1 mouse cellular context compared by ENCODE assay signal in genomic region chr11:58100006-58100405, GRCm38 (mm10).
TF ChIP-seq lines count a peak whose summit lies in the region.

No protein-coding gene starts in this region.

TF ChIP-seq in MEL, 35 proteins besides CTCF, POLR2A, EP300 and RAD21 (continued from another document):
- TF ChIP-seq MYC (IDR thresholded peaks at IDR 0.05; ENCODE audit: low read depth, low read length) (no peak), TCF12 (IDR thresholded peaks at IDR 0.05; ENCODE audit: low read depth, low read length) (peak; percentile 22; the same call in 1 of the 2 replicates), POLR2AphosphoS5 (IDR thresholded peaks at IDR 0.05; ENCODE audit: borderline replicate concordance, low read depth, low read length) (no peak), TAL1 (IDR thresholded peaks at IDR 0.05; ENCODE audit: low read length) (peak; percentile 50; the same call in 1 of the 2 replicates), MYB (IDR thresholded peaks at IDR 0.05; ENCODE audit: low read depth, low read length) (no peak), USF2 (IDR thresholded peaks at IDR 0.05; ENCODE audit: borderline replicate concordance in 1 of 2, insufficient read depth in 1 of 2, low read depth in 1 of 2, low read length in 2 of 2) (no peak), CHD2 (IDR thresholded peaks at IDR 0.05; ENCODE audit: low read length) (no peak), HCFC1 (IDR thresholded peaks at IDR 0.05; ENCODE audit: low read depth, low read length) (no peak), BHLHE40 (IDR thresholded peaks at IDR 0.05; ENCODE audit: borderline replicate concordance, low read depth, low read length) (no peak), MAFK (IDR thresholded peaks at IDR 0.05; ENCODE audit: borderline replicate concordance, low read depth, low read length) (no peak), SMC3 (IDR thresholded peaks at IDR 0.05; ENCODE audit: low read depth, low read length) (no peak)
